Mouse (Mus musculus): ENCODE data around the gene Olfr187.
"Not testable (repeated sequence)": the region's sequence is repeated elsewhere in the genome, so short reads cannot be mapped to it uniquely, and the experiment has no call there.

Gene Olfr187

DNA sequence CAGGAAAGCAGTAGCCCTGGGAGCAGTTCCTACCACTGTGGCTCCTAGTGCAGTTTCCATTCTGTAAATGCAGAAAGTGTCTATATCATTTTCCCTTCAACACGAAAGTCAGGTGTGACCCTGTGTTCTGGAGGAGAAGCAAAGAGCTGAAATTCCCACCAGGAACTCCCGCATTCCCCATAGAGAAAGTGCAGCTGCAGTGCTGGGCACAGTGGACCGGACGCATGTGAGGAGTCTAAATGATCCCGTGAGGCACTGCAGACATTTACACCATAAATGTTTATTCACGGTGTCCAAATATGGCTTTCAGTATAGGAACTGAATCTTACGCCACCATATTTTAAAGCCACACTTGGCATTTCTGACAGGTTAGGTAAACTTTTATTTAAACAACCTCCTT is at the start of gene Olfr187:
Gene Olfr187 (minus strand): TSS at position 58 of the 400 bp plus-strand sequence.
- no peak for DNase-seq (ENCODE audit: low spot score in 2 of 2)

- not testable (repeated sequence) for DNase-seq (ENCODE audit: low spot score in 2 of 2)
These were observed 41.5 kb upstream of the Olfr187 start for GRCm38 (mm10) chr16:59081113-59081512.

- no peak for DNase-seq (ENCODE audit: low spot score in 2 of 2)
These were observed 38.3 kb upstream of the Olfr187 start, which contains the start of gene Olfr190 for GRCm38 (mm10) chr16:59077905-59078304. Gene Olfr190, minus strand, starts transcription at chr16:59078005.

DNA sequence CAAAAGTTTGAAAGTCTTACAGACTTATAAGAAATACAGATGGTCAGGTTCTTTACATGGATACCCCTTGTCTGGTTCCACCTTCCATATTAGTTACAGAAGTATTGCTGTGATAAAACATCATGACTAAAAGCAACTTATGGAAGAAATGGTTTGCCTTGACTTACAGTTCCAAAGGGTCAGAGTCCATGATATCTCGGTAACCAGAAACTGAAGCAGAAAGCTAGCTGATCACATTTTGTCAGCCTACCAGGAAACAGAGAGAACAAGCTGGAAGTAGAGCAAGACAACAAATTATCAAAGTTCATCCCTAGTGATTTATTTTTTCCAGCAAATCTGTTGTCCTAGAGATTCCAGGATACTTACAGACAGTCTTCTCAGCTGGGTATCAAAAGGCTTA is 34.0 kb upstream of the Olfr187 start:
- no peak for DNase-seq (ENCODE audit: low spot score in 2 of 2)

DNA sequence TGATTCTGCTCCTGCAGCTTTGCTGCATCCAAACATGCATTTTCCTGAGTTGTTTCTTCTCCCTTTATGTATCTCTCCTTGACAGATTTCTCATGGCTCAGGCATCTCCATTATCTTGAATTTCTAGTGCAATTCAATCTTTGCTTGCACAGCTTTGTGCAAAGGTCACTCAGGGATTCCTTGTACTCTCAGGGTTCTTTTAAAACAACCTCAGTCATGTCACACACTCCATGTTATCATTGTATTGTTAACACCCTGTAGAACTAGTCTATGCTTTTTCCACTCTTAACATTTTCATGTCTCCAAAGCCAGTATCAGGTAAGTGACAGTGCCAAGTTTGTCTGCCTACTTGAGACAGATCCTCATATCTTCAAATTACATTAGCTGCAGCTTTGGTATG is 32.2 kb upstream of the Olfr187 start:
- DNase-seq (ENCODE audit: low spot score in 2 of 2), result no peak

DNA sequence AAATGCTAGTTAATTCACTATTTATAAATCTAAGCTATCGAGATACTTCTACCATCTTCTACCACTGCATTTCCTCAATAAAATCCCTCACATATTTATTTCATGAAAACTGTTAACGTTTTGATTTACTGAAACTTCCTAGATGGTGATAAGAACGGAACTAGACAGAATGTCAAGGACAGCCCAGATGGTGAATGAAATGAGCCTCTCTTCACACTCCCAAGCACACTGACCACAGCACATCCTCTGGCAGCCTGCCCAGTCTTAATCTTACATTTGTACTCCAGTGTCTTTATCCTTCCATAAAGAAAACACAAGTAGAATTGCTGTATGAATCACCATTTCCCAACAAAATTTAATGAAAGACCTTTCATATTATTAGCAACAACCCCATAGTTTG is 22.8 kb upstream of the Olfr187 start:
- DNase-seq (ENCODE audit: low spot score in 2 of 2), result not testable (repeated sequence)

DNA sequence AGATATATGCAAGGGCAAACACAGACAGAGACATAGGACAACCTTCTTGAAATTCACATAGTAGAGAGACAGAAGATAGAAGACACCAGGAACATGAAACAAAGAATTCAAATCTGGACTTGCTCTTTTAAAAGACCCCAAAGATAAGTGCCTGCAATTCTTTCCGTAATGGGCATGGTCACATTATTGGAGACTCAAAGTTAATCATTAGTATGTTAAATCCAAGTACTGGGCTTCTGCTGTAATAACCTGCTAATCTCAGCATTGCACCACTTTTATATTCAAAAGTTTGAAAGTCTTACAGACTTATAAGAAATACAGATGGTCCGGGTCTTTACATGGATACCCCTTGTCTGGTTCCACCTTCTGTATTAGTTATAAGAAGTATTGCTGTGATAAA is 9.7 kb upstream of the Olfr187 start:
- not testable (repeated sequence) for DNase-seq (ENCODE audit: low spot score in 2 of 2)

- DNase-seq (ENCODE audit: low spot score in 2 of 2), result no peak
These were observed 9.3 kb upstream of the Olfr187 start for GRCm38 (mm10) chr16:59048860-59049259.

GRCm38 (mm10) chr16:59047579-59047978 is 8.0 kb upstream of the Olfr187 start:
- no peak for DNase-seq (ENCODE audit: low spot score in 2 of 2)

DNA sequence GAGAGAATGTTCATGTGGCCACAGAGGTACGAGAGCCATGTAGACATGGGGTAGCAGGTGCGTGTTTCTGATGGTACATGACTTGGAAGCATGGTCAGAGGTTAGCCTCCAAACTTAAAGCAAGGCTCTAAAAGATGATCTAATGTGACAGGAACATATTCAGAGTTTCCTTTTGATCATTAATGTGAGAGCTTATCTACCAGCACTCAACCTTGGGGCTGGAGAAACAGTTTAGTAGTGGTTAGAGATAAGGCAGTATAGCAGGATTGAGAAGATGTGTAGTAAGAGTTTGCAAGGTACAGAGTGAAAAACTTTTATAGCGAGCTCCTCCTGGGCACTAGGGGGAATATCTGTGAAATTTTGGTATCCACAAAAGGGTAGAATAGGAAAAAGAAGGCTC is 6.3 kb upstream of the Olfr187 start:
- DNase-seq (ENCODE audit: low spot score in 2 of 2), result no peak

DNA sequence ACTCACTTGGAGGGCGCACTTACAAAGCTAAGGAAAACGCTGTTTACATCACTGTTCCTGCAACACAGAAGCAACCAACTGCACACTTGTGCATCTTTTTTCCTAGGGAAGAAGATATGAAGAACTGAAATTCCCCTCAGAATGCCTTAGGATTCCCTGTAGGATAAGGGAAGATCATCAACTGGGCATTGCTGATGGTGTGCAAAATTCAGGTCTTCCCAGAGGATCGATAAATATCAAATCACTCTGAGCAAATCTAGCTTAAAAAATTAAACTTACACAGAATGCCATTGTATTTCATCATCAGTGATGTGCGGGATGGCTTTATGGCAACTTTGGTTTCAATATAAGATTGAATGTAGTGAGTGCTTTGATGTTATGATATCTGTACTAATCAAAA is 9.4 kb downstream of the Olfr187 start, which contains the start of gene Olfr186:
Gene Olfr186 (minus strand): TSS at position 101 of the 400 bp plus-strand sequence.
- DNase-seq (ENCODE audit: low spot score in 2 of 2), result no peak

- no peak for DNase-seq (ENCODE audit: low spot score in 2 of 2)
These were observed 26.1 kb downstream of the Olfr187 start for GRCm38 (mm10) chr16:59013357-59014018.

DNA sequence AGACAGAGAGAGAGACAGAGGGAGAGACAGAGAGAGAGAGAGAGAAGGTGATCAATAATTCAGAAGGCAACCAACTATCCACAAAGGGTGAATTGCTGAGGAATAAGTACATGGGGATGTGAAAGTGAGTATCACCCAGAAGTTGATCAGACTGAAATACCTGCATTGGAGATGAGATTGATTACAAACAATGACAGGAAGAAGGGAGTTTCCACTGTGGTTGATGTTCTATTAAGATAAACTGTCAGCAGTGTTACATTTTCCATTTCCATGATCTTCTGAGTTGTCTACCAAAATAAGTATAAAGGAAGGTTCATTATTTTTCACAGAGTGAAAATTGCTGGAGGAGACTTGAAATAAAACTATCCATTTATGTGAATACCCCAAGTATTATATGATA is 32.4 kb downstream of the Olfr187 start:
- DNase-seq (ENCODE audit: low spot score in 2 of 2), result no peak

DNA sequence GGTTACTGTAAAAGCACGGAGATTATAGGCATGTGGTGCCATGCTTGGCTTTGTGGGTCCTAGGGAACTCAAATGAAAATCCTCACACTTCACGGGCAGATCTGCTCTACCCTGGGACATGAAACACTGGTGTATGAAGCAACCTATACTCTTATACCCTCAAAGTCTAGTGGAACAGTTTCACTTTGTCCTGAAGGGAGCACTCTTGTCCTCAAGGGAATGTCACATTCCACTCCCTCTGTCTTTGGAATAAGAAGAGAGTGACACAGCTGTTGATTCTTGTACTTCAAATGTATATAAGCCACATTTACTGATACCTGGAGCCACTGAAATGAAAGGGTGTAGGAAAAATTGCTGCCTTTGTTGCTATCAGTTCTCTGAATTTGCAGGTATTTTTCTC is 44.5 kb downstream of the Olfr187 start, which contains the start of gene Olfr183:
Gene Olfr183 (plus strand): TSS at position 301 of the 400 bp plus-strand sequence.
- DNase-seq (ENCODE audit: low spot score in 2 of 2), result no peak

All from right cerebral cortex, postnatal 36 days (tissue).